Mouse (Mus musculus) ovary, adult 18-20 months (tissue): ENCODE data around the gene Dennd2d.

Experiments
- DNase-seq: peaks from one replicate; pipeline ENCODE4 v3.0.0; 2022; ENCODE audit warnings: low spot score, mixed read lengths

Gene Dennd2d

DNA sequence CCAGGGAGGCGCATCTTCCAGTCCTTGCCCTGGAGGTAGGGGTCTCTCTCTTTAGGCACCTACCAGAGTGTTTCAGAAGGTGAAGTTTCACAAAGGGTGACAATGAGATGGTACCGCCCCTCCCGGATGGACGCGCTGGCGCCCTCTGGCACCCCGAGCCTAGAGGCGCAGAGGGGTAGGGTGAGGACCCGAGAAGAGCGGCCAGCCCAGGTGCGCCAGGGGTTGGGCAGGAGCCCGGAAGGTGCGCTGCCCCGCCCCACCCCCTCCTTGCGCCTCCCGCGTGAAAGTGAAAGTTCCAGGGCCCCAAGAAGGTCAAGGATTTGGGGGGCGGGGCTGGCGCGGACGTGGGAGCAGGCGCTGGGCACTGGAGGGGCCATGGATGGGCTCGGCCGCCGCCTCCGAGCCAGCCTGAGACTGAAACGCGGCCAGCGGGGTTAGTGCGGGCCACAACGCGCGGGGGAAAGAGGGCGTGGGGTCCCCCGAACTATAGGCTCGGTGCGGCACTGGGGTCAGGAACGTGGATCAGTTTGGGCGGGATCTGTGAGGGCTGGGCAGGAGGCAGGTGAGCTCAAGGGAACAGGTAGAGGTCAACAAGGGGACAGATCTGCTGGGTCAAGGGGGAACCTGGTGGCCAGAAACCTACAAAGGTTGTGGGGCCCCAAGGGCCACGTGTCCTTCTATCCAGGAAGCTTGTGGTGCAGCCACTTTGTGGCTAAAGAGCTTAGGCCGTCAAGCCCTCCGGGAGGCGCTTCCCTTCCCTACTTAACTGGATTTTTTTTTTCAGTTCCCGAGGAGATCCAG lies at the start of gene Dennd2d:
Gene Dennd2d (plus strand): TSS at position 125 of the 801 bp plus-strand sequence.
- peak; percentile 13 for DNase-seq

DNA sequence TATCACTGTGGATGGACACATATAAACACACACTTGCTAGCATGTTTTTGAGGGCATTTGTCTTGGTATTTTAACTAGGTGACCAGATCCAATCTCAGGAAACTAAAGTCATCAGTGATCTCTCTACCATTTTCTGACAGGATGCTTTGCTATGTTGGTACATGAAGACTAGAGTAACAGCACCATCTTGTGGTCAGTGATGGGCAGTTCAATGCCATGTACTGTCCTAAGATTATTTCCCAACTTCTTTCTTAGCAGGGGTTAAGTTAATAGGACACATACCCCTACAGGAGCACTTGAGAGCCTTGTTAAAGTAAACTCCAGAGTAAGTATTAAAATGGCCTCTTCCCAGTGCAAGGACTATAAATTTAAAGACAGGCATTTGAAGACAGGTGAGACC lies 33.6 kb upstream of the Dennd2d start:
- DNase-seq, result no peak

DNA sequence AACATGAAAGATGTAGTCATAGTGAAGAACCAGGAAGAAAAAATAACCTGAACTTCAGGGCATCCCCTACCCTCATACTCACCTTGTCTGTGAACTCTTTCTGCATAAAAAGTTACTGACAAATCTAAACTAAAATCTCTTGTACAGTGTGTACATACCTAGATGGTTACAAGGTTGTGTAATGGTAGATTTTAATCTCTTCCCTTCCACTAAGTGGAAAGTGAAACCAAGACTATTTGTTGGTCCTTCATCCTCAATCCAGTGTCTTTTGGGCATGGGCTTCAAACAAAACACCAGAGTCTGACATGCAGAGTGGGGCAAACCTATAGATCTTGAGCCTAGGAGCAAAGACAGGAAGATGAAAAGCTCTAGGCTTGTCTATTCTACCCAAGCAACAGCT lies 33.2 kb upstream of the Dennd2d start:
- no peak for DNase-seq

DNA sequence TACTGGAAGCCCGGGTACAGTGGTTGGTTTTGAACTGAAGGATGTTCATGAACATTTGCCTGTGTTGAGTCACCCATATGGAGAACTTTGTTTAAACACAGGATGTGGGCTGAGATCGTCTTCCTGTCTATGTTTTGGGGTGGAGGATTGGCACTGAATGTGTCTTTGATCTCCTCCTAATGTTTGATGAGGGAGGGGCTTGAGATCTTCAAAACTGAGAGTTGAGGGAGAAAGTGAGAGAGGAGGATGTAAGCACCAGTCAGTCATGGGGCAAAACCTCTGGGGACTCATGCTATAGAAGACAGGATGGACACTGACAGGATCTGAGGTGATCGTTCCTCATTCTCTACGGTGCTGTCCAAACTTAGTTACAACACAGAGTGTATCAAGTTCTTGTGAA lies 32.6 kb upstream of the Dennd2d start:
- DNase-seq, result no peak

DNA sequence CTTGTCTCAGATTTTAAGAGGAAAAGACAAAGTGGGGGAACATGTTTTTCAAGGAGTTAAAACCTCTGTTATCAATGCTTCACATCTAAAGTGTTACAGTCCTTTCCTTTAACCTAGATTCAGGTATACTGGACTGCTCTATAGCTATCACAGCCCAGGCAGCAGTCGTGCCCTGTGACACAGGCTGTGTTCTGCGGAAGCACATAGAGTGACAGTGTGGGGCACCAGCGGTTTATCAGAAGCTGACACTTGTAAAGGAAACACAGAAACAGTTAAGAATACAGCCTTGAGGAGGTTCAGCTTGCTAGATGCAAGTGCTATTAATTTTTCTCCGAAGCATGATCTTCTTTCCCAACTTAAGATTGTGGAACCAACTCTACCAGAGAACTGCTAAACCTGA lies 29.6 kb upstream of the Dennd2d start:
- no peak for DNase-seq

DNA sequence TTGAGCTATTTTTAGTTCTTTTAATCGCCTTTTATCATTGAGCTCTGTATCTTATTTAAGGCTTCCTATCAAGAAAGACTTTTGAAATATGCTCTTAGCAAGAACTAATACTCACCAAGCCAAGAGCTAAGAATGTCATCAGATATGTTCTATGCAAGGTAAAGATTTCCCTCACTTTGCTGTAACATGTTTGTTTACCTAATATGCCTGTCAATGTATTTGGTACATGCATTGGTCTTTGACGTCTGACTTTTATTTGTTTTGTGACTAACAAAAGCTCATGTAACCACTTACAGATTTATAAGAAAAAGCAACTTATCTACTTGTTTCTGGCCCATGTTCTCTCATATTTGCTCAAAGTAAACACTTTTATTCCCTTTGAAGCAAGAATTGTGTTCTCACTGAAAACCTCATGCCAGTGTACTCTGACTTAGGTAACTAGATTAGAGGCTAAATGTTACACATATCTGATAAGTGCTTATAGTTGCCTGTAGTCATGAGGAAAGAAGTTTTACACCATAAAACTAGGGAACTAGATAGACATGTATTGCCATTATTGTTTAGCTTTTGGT lies 24.8 kb upstream of the Dennd2d start:
- DNase-seq, result no peak

DNA sequence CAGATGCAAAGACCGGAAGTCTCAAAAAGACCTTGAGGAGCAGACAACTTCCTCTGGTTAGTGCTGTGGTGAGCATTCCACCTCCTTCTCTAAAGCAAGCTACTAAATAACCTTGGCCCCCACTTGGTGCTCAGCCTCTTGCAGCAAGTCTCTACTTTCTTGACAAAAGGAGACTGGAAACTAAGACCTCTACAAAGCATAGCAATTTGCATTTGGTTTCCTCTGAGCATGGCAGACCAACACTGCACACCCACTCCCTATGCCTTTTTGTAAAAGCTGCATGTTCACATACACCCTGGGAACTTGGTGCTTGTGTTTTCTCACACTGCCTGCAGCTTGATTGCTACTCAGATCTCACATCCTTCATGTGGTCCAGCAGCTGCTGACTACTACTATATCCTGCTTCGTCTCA lies 20.1 kb upstream of the Dennd2d start:
- DNase-seq, result no peak

DNA sequence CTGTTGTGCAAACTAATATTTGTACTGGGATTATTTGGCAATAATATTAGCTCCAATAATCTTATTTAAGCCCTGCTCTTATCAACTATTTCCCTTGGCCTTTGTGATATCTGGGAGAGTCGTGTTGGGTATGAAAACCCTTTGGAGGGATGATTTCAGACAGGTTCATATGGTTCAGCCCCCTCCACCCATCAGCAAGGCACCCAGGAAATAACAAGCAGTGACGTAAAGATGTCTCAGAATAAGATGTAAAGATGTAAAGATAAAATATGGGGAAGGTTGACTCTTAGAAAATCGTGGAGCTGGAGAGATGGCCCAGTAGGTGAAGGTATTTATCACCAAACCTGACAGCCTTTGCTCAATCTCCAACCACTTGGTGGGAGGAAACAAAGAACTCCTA lies 19.7 kb upstream of the Dennd2d start:
- DNase-seq, result no peak

DNA sequence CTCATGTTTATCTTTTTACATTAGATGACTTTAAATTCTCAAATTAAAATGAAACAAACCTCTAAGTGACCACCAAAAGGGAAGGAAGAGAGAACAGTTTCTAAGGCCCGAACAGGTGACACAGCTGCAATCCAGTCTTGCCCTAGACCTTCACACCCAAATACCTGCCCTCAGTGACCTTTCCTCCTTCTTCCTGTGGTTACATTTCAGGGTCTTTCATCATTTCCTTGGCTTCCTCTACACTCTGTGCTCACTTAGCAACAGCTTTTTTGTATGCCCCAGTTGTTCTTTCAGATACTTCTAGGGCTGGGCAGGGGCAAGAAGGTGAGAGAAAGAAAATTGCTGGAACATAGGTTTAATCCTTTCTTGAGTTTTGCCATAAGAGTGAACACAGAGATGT lies 17.5 kb upstream of the Dennd2d start:
- no peak for DNase-seq

DNA sequence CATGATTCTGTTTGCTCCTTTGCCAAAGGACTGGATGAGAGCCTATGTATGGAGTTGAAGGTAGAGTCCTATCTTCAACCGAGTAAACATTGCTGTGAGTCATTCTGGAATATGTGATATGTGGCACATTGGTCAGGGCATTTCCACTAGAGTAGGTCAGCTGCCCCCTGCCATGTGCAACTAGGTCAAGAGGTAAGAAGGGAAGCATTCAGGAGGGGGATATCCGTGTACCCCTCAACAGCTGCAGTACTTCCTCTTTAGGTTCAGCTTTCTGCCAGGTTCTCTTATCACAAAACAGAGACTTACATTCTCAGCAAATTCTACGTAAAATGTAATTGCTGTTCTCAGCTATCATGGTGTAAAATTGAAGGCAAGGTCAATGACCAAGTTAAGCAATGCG lies 8.0 kb upstream of the Dennd2d start:
- DNase-seq, result no peak

DNA sequence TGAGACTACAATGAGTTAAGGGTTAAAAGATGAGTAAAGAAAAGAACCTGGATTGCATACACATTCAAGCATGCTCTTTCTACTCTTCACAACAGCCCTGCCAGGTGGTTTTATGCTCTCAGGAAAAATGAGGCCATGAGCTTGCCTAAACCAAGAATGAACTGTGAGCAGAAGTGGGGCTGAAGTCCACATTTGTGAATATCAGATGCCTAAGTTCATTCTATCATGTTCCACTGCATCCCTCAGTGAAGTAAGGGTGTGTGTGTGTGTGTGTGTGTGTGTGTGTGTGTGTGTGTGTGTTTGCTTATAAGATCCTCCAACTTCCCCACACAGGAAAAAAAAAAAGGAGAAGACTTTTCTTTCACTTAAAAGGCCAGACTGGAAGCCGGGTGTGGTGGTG lies 5.3 kb upstream of the Dennd2d start:
- no peak for DNase-seq

DNA sequence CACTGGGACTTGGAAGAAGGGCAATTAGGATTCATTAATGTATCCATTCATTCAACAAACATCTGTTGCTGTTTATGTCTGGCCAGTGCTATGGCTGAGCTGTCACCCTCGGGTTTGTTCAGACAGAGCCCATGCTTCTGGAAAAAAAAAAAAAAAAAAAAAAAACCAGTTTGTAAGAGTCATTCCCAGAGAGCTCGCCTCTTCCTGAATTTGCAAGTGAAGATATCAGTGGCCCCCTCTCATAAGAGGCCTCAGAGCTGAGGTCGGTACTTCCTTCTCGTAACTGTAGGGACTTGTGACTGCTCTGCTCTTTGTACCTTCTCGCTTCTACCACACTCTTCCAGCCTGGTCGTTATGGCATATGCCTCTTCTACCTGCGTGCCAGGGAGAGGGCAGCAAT lies 1.1 kb downstream of the Dennd2d start:
- no peak for DNase-seq

DNA sequence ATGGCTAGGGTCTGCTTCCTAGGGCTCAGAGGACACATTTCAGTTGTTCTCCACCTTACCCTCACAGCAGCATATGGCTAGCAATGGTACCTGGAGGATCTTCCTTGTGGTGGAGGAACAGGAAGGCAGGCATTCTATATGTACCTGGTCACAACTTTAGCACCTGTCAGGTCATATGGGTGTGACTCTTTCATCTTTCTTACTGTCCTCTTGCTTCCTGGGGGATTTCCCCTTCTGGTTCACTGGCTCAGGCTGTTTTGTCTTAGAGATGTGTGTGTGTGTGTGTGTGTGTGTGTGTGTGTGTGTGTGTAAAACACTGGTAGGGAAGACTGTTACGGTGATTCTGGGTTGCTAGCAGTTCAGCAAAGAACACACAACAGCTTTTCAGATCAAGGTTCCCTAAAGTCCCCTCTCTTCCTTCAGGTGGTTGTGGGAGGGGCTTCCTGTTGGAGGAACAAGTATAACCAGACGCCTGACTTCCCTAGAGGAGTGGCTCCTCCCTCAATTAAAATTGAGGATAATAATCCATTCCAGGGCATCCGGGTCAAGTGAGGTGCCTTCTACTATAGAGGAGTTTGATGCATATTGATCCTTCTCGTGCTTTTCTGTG lies 1.7 kb downstream of the Dennd2d start:
- DNase-seq, result no peak

DNA sequence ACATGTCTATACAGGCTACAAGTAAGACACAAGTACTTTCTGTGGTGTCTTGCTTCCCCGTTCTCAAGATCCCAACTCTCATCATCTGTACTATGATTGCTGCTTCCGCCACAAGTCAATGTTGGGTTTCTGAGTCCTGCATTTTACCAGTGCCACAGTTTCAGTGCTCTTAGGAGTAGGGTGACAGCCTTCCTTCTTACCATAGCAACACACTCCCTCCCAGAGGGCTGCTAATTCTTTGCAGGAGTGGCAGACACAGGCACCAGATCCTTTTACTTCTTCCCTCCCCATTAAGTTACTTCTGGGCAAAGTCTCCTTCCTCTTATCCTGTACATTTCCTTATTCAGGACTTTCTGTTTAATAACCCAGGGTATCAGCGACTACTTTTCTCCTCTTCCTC lies 2.7 kb downstream of the Dennd2d start:
- DNase-seq, result no peak

DNA sequence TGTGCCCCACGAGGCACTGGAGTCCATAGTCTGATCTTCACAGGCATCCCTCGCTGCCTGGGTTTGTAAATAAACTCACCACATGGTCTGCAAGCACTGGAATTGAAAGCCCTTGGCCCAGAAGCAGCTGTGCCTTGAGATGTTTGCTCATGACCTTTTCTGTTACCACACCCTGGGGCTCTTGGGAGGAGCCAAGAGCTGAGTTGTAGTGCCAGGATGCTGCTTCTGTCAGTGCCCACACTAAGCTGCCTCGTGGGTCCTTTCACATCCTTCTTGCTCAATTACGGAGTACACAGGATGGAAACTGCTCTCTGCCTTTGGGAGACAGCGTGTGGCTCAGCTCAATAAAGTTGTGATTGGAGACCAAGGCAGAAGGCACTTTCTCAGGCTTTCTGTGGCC lies 3.6 kb downstream of the Dennd2d start:
- DNase-seq, result no peak

DNA sequence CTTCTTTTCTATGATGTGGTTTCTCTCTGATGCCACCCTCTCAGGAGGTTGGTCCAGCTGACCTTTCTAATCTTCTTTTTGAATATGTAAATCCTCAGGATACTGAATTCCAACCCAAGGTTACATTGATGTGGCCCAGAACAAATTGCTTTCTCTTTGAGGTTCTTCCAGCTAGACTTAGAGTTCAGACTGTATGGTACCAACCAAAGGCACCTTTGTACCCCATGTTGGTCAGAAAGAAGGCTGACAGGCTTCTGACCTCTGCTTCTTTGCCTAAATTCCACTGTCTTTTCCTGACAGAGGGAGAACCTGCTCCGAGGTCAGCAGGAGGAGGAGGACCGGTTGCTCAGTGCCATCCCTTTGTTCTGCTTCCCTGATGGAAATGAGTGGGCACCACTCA lies 5.3 kb downstream of the Dennd2d start:
- no peak for DNase-seq

DNA sequence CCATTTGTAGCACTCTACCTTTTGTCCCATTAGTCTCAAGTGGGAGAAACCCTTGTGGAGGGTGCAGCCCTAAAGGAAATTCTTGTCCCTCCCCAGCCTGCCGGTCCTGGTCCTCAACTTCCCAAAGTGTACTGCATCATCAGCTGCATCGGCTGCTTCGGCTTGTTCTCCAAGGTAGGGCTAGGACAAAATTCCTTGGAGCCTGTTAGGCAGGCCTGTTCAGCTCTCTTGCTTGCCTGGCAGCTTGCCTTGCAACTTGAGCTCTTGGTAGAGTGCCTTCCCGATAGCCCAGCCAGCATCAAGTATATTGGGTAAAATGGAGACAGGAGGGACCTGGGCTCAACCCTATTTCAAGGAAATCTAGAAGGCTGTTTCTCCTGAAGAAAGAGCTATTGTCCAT lies 8.0 kb downstream of the Dennd2d start:
- DNase-seq, result no peak

DNA sequence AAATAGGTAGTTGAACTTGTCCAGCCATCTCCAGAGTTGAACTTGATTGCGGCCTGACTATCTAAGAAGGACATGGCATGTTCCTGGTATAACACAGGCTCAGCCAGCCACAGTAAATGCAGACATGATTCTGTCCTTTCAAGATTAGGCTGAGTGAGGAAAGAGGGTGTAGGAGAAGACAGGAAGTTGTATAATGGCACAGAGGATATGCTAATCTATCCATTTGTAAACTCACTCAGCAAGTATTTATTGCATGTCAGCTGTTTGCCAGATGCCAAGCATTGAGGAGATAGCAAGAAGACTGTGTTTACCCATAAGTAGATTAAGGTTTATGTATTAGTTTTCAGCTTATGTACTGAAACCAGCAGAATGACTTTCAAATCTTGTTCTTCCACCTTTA lies 10.5 kb downstream of the Dennd2d start:
- no peak for DNase-seq

DNA sequence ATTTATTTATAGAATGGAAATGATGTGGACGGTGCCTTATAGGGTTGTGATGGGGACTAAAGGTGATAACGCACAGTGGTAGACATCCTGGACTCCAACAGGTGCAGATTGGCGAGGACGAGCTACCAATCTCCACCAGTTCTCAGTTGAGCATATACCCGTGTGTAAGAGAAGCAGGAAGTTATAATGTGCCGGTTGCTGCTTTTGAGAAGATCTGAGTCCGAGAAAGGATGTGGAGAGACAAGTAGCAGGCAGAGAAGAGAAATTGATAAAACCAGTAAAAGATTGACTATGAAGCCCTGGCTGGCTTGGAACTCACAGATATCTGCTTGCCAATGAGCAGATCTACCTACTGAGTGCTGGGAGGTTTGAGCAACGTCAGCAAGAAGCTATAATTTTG lies 11.0 kb downstream of the Dennd2d start:
- no peak for DNase-seq

DNA sequence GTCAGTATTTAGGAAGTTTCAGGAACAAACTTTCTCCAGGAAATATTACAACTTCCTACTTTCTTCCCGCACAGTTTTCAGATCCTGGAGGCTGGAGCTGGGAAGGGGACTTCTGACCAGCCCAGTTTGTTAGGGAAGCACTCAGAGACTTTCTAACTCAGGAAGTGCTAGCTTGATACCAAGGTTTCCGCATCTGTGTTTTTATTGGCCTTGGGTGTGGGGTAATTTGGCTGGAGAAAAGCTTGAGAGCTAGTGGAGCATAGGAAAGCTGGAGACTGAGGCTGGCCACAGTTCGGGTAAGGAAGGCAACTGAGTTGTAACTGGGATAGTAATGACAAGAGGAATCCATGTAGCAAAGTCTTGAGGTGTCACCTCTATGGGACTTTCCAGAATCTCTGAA lies 11.7 kb downstream of the Dennd2d start:
- DNase-seq, result no peak

DNA sequence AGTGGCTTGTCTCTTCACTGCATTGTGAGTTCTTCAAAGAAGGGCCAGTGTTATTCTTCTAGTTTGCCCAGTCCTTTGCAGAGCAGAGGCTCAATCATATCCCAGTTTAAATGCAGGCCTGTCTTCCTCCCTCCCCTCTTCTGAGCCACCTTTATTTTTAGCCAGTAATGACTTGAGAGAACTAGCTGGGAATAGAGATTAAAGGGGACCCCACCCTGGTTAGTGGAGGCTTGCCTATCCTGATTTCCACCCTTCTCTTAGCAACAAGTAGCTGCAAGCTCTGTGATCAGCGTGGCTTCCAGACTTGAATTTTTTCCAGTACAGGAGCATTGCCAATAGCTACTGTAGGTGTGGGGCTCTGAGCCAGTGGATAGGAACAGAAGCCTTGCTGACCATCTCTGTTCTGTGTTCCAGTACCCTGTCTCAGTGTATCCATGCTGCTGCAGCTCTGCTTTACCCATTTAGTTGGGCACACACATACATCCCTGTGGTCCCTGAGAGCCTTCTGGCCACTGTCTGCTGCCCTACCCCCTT lies 12.3 kb downstream of the Dennd2d start:
- no peak for DNase-seq

DNA sequence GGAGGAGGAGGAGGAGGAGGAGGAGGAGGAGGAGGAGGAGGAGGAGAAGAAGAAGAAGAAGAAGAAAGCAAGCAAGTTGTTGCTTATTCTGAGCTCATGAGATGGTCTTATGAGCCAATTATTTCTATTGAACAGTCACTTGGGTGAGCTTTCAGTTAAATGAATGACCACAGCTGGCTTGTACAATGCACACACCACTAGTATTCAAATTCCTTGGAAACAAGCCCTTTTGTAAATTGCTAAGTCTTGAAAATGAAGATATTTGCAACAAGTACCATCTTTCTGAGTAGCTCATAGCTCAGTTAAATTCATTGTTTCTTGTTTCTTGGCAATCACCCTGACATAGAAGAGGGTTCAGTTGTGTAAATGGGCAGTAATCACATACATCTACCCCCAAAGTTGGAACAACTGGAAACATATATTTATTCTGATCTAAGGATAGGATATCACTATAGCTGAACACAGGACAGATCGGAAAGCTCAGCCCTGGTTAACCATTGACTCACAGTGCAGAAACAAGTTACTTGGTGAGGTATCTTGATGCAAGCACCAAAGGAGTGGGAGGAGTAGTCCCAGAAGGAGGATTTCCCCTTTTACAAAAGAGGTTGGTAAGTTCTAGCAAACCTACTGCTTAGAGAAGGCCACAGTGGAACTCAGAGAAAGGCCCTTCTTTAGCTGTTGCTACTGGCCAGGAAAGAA lies 13.3 kb downstream of the Dennd2d start:
- DNase-seq, result no peak
